Mouse (Mus musculus) activated CD4-positive, CD25-positive, alpha-beta regulatory T cell, adult 9 weeks (primary cell): ENCODE data around the gene Arl1. TPM values are rescaled to one million over a fixed set of nuclear protein-coding genes. Genes with fewer than 3 reads are reported as not detected.

ENCODE experiments used
- polyA plus RNA-seq: library from polyadenylated mRNA; unstranded; fragments of 100-300 nt; shearing (Covaris generic); gene quantifications from one replicate; pipeline ENCODE4 v1.2.1, GENCODE M21; 2017

The Arl1 gene
- 85.2 TPM for polyA plus RNA-seq

GRCm38 (mm10) chr10:88730571-88731495, at the start of gene Arl1:
Arl1 (plus strand) TSS chr10:88730858.

GRCm38 (mm10) chr10:88684925-88685324, 45.7 kb upstream of the Arl1 start, which contains the start of gene Spic:
Spic (minus strand) TSS chr10:88685015.

Other genes with a start within 250 kb of the Arl1 start
- 1.9 TPM for gene Chpt1, start 226.8 kb upstream of the Arl1 start, polyA plus RNA-seq
- not detected for gene Mybpc1, start 125.7 kb upstream of the Arl1 start, polyA plus RNA-seq
- gene Spic, start 45.8 kb upstream of the Arl1 start, polyA plus RNA-seq: 2.6 TPM
- gene Utp20, start 95.9 kb downstream of the Arl1 start, polyA plus RNA-seq: 24.0 TPM
- gene Slc5a8, start 155.1 kb downstream of the Arl1 start, polyA plus RNA-seq: 0.05 TPM